Mouse (Mus musculus) fat pad, adult 2 months (tissue): ENCODE data around the gene Abcc10.

Source experiments
- DNase-seq: peaks from one replicate; pipeline ENCODE4 v3.0.0-alpha.2; 2011; ENCODE audit warnings: low read depth, low spot score; ENCODE audit errors: extremely low read depth

Gene Abcc10

GRCm38 (mm10) chr17:46287678-46288095, 40.5 kb downstream of the Abcc10 start:
- DNase-seq, result no peak

DNA sequence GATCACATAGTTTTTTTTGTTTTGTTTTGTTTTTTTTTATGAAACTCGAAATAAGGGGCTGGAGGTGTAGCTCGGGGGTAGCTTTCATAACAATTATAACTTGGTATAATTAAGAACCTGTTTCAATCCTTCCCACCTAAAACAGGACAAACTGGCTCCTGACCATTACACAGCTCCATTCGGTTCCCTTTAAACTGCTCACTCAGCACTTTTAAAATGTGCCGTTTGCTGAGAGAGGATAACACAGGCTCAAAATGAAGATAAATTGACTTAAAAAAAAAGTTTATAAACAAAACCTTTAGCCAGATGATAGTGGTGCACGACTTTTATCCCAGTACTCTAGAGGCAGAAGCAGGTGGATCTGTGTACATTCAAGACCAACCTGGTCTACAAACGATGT, 42.7 kb downstream of the Abcc10 start:
- no peak for DNase-seq

GRCm38 (mm10) chr17:46284653-46285052, 43.5 kb downstream of the Abcc10 start:
- DNase-seq, result no peak

GRCm38 (mm10) chr17:46283911-46284310, 44.2 kb downstream of the Abcc10 start:
- no peak for DNase-seq

GRCm38 (mm10) chr17:46283140-46283539, 45.0 kb downstream of the Abcc10 start:
- DNase-seq, result no peak

- no peak for DNase-seq
Measured at GRCm38 (mm10) chr17:46282483-46283123, 45.5 kb downstream of the Abcc10 start, which contains the start of gene Tjap1. TSS of gene Tjap1 (minus strand) at chr17:46283026.

GRCm38 (mm10) chr17:46278011-46278765, 50.0 kb downstream of the Abcc10 start:
- DNase-seq, result no peak

DNA sequence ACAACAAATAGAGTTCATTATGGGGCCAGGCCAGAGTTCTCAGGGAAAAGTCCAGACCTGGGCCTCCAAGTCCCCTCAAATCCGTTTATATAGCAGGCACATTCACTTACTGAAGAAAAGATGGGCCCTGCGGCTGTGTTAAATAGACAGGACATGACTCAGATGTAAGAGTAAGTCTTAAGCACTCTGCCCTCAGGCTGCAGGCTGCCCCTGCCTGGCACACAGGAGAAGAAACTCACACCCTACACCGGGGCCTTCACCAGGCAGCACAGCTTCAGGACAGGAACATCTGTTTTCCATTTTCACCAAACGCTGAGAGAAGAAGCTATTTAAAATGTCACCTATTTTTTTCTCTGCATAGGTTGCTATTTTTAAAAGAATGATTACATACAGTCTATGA, 50.6 kb downstream of the Abcc10 start:
- DNase-seq, result no peak

GRCm38 (mm10) chr17:46275506-46275905, 52.6 kb downstream of the Abcc10 start:
- DNase-seq, result no peak

- no peak for DNase-seq
Measured at GRCm38 (mm10) chr17:46275034-46275433, 53.1 kb downstream of the Abcc10 start.

DNA sequence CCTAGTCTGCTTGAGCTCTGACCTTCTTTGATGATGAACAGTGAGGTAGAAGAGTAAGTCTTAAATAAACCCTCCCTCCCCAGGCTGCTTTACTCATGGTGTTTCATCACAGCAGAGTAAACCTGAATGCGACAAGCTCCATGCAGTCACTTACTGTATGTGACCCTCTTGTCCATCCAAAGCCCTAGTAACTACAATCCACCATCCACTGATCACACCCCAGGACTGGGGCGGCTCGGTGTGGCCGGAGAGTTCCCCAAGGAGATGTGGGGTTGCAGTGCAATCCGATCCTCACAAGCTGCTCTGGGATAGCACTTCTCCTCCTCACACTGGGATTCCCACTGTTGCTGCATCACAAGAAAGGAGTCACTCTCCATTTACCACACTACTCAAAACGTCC, 53.7 kb downstream of the Abcc10 start:
- DNase-seq, result no peak

DNA sequence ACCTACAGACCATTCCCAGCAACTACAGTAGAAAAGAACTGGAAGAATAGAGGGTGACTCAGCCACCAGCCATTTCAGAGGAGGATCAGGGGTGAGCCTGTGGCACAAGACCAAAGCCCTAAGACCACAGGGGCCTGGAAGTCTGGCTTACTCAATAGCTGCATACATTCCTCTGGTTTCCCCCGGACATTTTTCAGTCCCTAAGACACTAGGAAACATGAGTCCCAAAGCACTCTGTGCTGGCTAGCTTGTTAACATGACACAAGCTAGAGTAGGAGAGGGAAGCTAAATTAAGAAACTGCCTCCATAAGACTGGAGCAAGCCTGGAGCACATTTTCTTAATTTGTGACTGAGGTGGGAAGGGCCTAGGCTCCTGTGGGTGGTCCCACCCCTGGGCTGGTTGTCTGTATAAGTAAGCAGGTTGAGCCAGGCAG, 54.3 kb downstream of the Abcc10 start:
- no peak for DNase-seq

DNA sequence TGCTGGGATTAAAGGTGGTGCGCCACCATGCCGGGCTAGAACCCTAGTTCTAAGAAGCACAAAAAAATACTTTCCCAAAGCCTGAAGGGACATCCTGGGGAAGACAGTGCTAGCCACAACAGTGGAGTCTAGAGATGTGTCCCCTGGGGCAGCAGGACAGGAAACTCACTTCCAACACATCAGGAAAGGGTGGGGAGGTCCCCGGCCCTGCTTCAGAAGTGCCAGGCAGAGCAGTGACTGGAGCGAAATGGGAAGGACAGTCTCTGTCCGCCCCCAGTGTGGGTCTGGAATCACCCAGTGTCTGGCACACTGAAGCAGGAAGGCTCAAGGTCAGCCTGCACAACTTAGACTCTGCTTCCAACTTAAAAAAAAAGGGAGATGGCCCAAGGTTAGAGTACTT, 55.5 kb downstream of the Abcc10 start:
- no peak for DNase-seq

DNA sequence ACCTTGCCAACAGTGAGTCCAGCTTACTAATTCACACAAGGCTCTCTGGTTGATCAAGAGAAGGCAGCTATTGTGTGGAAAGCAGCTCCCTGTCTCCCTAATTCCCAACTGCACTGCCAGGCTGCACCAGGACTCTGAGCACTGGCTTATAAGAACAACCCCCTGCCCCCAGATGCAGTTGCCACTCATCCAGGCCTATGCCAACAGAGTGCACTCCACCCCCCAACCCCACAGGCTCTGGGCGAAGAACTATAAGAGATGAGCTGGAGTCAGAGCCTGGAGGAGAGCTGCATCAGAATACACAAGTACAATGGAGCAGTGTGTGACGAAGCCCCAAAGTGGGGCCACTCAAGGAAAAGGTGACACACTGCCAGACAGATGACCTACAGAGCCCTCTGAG, 56.1 kb downstream of the Abcc10 start:
- DNase-seq, result no peak

DNA sequence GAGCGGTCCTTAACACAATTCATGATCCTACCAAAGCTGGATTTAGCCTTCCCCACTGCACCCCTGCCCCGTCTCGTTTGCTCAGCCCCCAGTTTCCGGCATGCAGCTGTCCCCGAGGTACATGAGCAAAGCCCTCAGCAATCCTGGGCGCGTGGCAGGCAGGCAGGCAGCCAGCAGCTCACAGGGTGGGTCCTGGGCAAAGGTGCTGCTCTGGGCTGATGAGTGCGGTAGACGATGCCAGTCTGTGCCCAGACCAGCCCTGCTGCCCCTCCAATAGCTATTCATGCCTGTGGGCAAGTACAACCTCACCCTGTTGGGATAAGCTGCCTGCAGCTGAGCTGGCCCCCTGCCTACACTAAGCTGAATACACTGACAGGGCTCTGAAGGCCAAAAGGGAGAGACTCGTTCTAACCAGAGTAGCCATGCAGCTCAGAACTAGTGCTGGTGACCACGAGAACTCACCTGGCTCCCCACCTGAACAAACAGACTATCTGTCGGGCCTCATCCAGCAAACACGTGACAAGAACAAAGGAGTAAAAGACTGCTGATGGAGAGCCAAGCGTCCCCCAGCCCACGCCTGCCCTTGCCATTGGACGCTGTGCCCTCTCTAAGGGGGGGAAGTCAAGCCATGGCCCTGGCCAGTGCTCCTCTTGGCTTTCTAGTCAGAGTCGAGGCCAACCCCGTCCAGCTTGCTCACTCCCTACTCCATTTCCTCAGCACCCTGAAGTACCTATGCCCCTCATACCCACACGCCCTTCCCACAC, 58.2 kb downstream of the Abcc10 start:
- DNase-seq, result no peak

GRCm38 (mm10) chr17:46268026-46268720, 60.0 kb downstream of the Abcc10 start:
- no peak for DNase-seq

DNA sequence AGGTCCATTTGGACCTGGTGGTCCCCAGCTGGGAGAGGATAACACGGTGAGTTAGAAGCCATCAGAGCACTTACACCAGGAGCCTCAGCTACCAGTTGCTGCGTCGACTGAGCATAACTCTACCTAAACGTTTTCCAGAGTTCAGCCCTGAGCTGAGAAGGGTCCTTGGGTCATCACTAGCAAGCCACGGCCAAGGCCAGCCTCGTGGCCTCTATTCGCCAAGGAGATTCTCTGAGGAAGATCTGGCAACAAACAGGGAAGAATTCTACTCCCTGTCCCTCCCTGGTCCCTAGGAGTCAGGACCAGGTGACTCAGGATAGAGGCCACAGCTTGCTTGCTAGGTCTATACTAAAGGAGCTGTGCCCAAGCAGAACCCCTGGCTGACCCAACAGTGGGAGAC, 60.6 kb downstream of the Abcc10 start:
- DNase-seq, result no peak

GRCm38 (mm10) chr17:46266986-46267385, 61.2 kb downstream of the Abcc10 start:
- no peak for DNase-seq

- peak; percentile 78 for DNase-seq
Measured at GRCm38 (mm10) chr17:46265918-46266618, 62.1 kb downstream of the Abcc10 start.

GRCm38 (mm10) chr17:46265502-46265901, 62.6 kb downstream of the Abcc10 start:
- no peak for DNase-seq
